Mouse (Mus musculus): ENCODE measurements around the gene Tspyl2.
"Not testable (repeated sequence)": the region's sequence is repeated elsewhere in the genome, so short reads cannot be mapped to it uniquely, and the experiment has no call there.

Gene Tspyl2

GRCm38 (mm10) chrX:152342358-152342901 lies at the start of gene Tspyl2:
Tspyl2 (minus strand) TSS chrX:152342425.
- ATAC-seq (ENCODE audit: low TSS enrichment) = peak; percentile 92

DNA sequence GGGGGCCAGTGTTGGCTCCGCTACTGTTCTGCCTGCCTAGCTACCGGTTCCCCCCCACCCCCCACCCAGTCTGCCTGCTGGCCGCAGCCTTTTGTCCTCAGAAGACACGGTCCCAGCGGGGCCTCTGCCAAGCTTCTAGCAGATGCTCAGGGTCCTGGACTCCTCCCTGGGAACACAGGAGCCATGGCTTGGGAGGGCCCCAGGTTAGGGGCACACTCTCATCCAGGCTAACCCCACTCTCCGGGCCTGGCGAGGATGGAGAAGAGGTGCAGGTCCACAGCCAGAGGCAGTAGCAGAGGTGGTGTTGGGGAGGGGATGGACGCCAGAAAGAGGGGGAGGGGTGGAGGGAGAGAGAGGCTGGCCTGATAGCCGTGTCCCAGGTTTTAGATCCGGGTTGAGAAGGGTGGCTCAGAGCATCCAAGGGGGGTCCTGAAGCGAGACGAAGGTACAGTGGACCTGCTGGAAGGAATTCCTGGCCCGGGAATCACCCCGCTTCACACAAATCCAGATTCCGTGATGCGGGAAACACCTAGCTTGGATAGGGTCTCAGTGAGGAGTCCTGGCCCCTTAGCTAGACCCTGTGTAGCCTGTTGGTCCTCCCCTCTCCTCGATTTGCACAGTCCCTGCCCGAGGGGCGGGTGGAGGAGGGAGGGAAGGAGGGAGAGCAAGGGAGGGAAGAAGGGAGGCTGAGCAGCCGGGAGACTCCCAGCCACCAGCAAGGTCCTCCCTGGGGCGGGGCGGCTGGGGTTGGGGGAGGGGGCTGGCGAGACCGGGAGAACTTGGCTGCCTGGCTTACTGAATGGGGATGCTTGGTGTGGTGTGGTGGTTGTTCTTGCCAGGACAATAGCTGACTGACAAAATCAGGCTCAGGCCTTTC lies 26.4 kb upstream of the Tspyl2 start, which contains the start of gene Gpr173:
Gene Gpr173 (minus strand): TSS at position 308 of the 877 bp plus-strand sequence.
- ATAC-seq (ENCODE audit: low TSS enrichment) = peak; percentile 89

DNA sequence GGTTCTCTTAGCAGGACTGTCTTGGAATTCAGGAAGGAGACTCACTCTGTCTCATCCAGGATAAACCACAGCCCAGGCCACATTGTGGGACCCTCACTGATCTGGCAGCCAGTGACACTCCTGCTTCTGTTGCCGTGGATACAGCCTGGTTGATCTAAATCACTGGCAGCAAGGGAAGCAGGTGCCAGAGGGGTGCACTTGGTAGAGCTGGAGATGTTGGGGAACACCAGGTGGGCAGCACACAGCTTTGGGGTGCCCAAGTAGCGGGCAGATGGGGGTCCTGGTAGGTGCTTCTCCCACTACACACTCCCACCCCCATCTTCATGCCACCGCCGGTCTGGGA lies 25.8 kb upstream of the Tspyl2 start:
- ATAC-seq (ENCODE audit: low TSS enrichment) = no peak

GRCm38 (mm10) chrX:152366418-152366817 lies 24.2 kb upstream of the Tspyl2 start:
- ATAC-seq (ENCODE audit: low TSS enrichment) = no peak

DNA sequence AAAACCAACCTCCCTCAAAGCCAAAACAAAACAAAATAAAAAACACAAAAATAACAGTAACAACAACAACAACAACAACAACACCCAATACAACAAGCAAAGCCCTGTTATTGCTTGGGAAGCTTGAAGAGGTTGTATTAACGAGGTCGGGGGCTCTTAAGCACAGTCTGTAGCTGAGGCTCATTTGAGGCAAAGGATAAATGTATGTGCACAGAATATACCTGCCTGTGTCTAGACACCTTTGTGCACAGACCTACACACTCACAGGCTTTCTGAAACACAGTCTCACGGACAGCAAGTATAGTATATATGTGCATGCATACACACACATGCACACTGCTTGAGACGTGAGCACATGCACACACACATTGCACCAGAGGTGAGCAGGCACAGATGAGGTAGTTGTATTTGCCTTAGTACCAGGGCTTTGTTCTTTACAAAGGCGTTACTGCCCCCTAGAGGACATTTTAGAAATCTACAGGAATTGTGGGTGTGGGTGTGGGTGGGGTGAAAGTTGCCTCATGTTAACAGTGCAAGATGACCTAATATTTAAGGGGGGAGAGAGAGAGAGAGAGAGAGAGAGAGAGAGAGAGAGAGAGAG lies 10.4 kb upstream of the Tspyl2 start:
- ATAC-seq (ENCODE audit: low TSS enrichment) = peak; percentile 88

DNA sequence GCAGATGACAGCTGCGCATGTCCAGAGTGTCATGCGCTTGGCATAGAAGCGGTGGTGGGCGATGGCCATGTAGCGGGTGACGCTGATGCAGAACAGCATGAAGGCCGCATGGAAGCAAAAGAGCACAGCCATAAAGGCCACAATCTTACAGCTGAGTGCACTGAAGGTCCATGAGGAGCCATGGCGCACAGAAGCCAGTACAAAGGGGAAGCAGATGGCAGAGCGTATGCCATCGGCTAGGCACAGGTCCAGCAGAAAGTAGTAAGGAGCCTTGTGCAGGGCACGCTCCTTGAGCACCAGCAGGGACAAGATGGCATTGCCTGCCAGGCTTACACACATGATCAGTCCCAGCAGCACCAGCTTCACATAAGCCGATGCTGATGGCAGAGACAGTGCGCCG lies 4.8 kb upstream of the Tspyl2 start:
- ATAC-seq (ENCODE audit: low TSS enrichment) = no peak

- ATAC-seq (ENCODE audit: low TSS enrichment) = no peak
Observed at GRCm38 (mm10) chrX:152346587-152346986, 4.4 kb upstream of the Tspyl2 start.

GRCm38 (mm10) chrX:152342903-152343302 lies 678 bp upstream of the Tspyl2 start:
- ATAC-seq (ENCODE audit: low TSS enrichment) = no peak

- peak; percentile 4; the same call in 1 of the 2 replicates for ATAC-seq (ENCODE audit: low TSS enrichment)
Observed at GRCm38 (mm10) chrX:152341496-152341895, 729 bp downstream of the Tspyl2 start.

GRCm38 (mm10) chrX:152336546-152337332 lies 5.5 kb downstream of the Tspyl2 start:
- peak; percentile 96 for ATAC-seq (ENCODE audit: low TSS enrichment)

GRCm38 (mm10) chrX:152336123-152336522 lies 6.1 kb downstream of the Tspyl2 start:
- not testable (repeated sequence) for ATAC-seq (ENCODE audit: low TSS enrichment)

GRCm38 (mm10) chrX:152329400-152329799 lies 12.8 kb downstream of the Tspyl2 start:
- ATAC-seq (ENCODE audit: low TSS enrichment) = not testable (repeated sequence)

- ATAC-seq (ENCODE audit: low TSS enrichment) = peak; percentile 48
Observed at GRCm38 (mm10) chrX:152327689-152328052, 14.6 kb downstream of the Tspyl2 start.

DNA sequence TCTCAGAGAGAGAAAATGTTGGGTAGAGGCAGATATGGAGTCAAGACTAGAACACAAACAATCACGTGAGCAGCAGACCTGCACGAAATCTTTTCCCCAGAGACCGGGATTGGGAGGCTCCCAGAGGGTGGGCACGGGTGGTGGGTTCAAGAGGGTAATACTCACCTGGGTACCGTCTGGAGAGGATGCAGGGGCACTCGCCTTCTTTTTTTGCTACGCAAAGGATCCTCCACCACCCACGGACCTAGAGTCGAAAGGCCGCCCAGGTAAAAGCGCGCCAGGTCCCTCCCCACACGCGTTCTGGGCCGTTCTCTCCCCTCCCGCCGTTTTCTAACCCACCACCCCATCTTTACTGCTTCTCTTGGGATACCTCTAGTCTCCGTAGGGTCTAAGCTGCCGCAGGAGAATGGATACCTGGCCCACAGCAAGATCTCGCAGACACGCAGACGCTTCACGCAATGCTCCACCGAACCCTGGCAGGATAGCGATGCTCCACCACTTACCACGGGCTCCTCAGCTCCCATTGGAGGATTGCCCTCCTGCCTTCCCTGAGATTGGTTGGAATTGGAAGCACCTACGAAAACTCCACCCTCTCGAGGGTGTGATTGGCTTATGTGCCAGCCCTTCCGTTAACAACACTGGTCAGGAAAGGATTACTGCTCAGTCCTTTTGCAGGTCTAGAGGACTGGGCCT lies 15.1 kb downstream of the Tspyl2 start, which contains the start of gene Kantr:
Gene Kantr (minus strand): TSS at position 500 of the 693 bp plus-strand sequence.
- peak; percentile 100 for ATAC-seq (ENCODE audit: low TSS enrichment)

- ATAC-seq (ENCODE audit: low TSS enrichment) = no peak
Observed at GRCm38 (mm10) chrX:152323584-152323983, 18.6 kb downstream of the Tspyl2 start.

- no peak for ATAC-seq (ENCODE audit: low TSS enrichment)
Observed at GRCm38 (mm10) chrX:152322776-152323175, 19.4 kb downstream of the Tspyl2 start.

GRCm38 (mm10) chrX:152320535-152320934 lies 21.7 kb downstream of the Tspyl2 start:
- no peak for ATAC-seq (ENCODE audit: low TSS enrichment)

DNA sequence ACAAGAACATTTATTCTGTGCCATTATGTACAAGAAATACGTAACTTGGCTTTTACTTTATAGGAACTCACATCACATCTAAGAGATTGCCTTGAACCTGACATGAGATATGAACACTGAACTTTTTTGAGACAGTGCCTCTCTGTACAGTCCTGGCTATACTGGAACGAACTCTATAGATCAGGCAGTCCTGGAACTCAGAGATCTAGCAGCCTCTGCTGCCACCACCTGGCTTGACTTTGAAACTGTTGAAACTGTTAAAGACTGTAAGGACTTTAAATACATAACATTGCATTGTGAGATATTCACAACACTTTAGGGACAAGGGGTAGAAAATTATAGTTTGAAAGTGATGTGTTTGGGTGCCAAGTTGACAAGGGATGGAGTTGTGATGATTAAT lies 34.3 kb downstream of the Tspyl2 start:
- ATAC-seq (ENCODE audit: low TSS enrichment) = peak; percentile 78

GRCm38 (mm10) chrX:152307371-152307770 lies 34.9 kb downstream of the Tspyl2 start:
- ATAC-seq (ENCODE audit: low TSS enrichment) = no peak

- ATAC-seq (ENCODE audit: low TSS enrichment) = no peak
Observed at GRCm38 (mm10) chrX:152306224-152306623, 36.0 kb downstream of the Tspyl2 start.

DNA sequence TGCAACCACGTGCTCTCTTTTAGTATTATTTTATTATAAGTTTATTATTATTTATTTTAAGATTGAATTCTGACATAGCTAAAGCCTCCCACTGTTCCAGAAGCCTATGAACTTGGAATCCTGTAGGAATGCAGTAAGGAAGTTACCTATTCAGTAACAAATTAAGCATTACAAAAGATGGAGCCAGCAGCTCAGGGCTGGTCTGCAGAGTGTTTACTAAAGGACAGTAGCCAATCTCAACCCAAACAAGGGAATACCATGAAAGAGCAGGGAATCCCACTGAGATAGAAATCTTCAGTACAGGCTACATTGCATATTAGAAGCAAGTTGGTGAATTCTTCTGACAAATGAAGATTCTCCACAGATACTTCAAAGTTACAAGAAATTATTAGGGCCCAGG lies 55.2 kb downstream of the Tspyl2 start:
- not testable (repeated sequence) for ATAC-seq (ENCODE audit: low TSS enrichment)
